Mouse (Mus musculus) stomach, postnatal 0 days (tissue): ENCODE measurements at regions not wholly inside any gene's neighbourhood (a gene's known extent, or its start where the extent isn't known, plus 50 kb on each side); places are given as distances from the start of the nearest gene placed in this dataset.

Experiments
- ATAC-seq: fragments of 200-750 bp; cut with Nextera tagmentation; 2 replicates; pipeline ENCODE4 v1.8.0; 2017; ENCODE audit not compliant: low FRiP score, low TSS enrichment
- DNase-seq: peaks from one replicate; pipeline ENCODE4 v3.0.0-alpha.2; 2016; ENCODE audit warnings: low spot score
- H3K27ac ChIP-seq: fragments of 300-500 bp; sonication (generic); replicated peaks from 2 replicates; pipeline ENCODE4 v1.5.1; 2014; ENCODE audit warnings: mild to moderate bottlenecking, control low read depth
- H3K27me3 ChIP-seq: fragments of 300-500 bp; sonication (generic); 2 replicates; pipeline ENCODE4 v1.6.1; 2014; ENCODE audit warnings: low read length; ENCODE audit not compliant: control insufficient read depth, insufficient read depth
- H3K36me3 ChIP-seq: fragments of 300-500 bp; sonication (generic); 2 replicates; pipeline ENCODE4 v1.6.1; 2014; ENCODE audit warnings: low read length, mixed read lengths; ENCODE audit not compliant: control insufficient read depth, insufficient read depth
- H3K4me1 ChIP-seq: fragments of 300-500 bp; sonication (generic); replicated peaks from 2 replicates; pipeline ENCODE4 v1.6.1; 2014; ENCODE audit warnings: antibody characterized with exemption; ENCODE audit not compliant: control insufficient read depth, insufficient read depth
- H3K4me2 ChIP-seq: fragments of 300-500 bp; sonication (generic); replicated peaks from 2 replicates; pipeline ENCODE4 v1.6.1; 2014; ENCODE audit warnings: low read depth, mild to moderate bottlenecking, control low read depth, moderate library complexity
- H3K4me3 ChIP-seq: fragments of 300-500 bp; sonication (generic); 2 replicates; pipeline ENCODE4 v1.5.1; 2014; ENCODE audit warnings: low read depth, low read length, control low read depth
- H3K9ac ChIP-seq: fragments of 300-500 bp; sonication (generic); 2 replicates; pipeline ENCODE4 v1.6.1; 2014; ENCODE audit warnings: mild to moderate bottlenecking, low read length, control low read depth, mixed read lengths
- H3K9me3 ChIP-seq: fragments of 300-500 bp; sonication (generic); 2 replicates; pipeline ENCODE4 v1.6.1; 2016; ENCODE audit warnings: low read length; ENCODE audit not compliant: control insufficient read depth
- CTCF ChIP-seq: IDR thresholded peaks from 2 replicates; pipeline ENCODE4 v1.5.1; 2016; ENCODE audit warnings: antibody characterized with exemption, low read depth, mild to moderate bottlenecking, moderate library complexity
- EP300 ChIP-seq: optimal IDR thresholded peaks from 2 replicates; pipeline ENCODE3; 2016; ENCODE audit warnings: antibody characterized with exemption
- WGBS: fragments of 180-500 bp; shearing (Covaris S2); extraction: QIAGEN DNeasy Blood & Tissue Kit; methylation state at CpG from one replicate; pipeline ENCODE4 v1.1.7; 2014; 5-methylcytosine and 5-hydroxymethylcytosine counted together

DNA sequence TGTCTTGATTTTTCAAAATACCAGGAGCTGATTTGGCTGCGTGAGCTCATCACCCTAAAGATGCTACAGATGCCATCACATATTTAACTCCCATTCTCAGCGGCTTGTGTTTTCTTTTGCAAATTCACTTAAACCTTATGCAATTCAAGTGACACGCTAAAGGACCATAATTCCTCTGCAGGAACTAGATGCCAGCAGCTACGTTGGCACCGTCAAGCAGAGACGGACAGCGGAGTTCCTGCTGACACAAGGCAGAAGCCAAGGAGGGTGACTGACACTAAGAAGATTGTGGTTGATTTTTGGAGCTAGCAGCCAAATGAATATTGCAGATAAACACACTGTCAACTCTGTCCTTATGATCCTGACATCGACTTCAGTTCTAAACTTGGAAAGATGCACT is 547.7 kb upstream of the Adam24 start:
- no peak overlapping the region for H3K4me3 ChIP-seq
- H3K9me3 ChIP-seq = no peaks in the 10 kb centered on the region
- no peaks in the 10 kb centered on the region for H3K4me1 ChIP-seq
- no peak overlapping the region for H3K4me2 ChIP-seq
- no peaks in the 10 kb centered on the region for H3K36me3 ChIP-seq
- no peak overlapping the region for H3K9ac ChIP-seq
- H3K27ac ChIP-seq = no peak overlapping the region
- WGBS = 85% methylated on average over 8 of the region's 8 CpGs
- TF ChIP-seq EP300 (no peak), CTCF (no peak)
- no peaks in the 10 kb centered on the region for H3K27me3 ChIP-seq
- ATAC-seq (no peak), DNase-seq (no peak)

DNA sequence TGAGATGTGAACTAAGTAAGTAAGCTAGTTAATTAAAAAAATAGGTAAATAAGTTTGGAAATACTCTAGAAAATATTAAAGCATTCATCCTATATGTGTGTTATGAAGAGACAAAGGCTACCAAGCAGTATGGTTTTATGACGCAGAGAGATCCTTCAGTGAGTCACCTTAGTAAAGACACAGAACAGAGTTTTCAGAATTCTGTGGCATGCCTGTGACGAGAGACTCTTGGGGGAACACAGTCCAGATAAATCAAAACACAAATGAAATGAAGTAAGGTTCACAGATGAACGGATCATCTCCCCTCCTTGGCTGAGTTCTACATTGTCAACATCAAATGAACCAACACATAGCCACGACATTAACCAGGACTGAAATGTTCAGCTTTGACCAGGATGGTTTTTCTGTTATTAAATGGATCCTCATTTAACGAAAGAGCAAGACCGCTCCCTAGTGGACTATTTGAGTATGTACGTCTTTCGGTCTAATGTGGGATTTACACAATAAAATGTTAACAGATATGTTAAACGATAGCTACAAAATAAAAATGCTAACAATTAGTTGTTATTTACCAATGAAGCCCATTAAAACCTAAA is 542.1 kb upstream of the Adam24 start:
- no peak for ATAC-seq
- Histone ChIP-seq H3K4me3 (no peak overlapping the region), H3K36me3 (no peaks in the 10 kb centered on the region), H3K27me3 (no peaks in the 10 kb centered on the region), H3K4me1 (no peaks in the 10 kb centered on the region), H3K9me3 (no peaks in the 10 kb centered on the region), H3K27ac (no peak overlapping the region), H3K9ac (no peak overlapping the region), H3K4me2 (no peak overlapping the region)
- DNase-seq = no peak
- 19% methylated on average over 9 of the region's 9 CpGs for WGBS
- TF ChIP-seq CTCF (peak; percentile 90), EP300 (no peak)

DNA sequence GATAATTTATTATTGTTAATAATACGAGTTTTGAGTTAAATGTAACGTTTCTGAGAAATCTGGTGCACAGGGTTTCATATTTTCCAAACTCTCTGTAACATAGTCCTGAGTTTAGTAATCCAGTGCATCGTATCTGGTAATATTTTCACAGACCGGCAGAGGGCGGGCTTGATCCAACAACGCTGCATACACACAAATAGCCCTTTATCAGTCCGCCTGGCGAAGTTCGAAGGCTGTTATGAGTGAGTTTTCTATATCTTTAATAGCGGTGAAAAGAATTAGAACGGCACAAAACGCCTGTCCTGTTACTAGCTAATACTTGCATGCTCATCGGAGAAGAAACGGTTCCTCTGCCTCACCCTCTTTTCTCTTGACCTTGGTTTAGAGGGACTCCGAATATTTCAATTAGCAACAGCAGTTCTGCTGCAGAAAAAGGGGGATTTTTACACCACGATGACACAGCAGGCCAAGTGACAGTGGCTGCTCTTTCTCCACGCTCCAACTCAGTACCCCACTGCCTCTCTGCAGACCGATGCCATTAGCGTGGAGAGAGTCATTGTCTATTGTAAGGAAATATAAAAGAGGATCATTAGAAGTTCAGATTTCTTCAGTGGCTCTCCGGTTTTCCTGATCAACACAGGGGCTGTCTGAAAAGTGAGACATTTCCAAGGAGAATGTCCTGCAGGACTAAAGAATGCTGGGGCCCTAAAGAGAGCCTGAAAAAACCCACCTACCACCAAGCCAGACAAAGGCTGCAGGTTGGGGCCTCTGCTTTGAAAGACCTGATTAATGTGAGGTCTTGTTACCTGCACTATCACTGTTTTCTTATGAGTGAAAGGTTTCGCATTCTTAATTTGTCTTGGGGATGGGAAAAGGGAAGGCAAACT is 523.7 kb upstream of the Adam24 start:
- no peaks in the 10 kb centered on the region for H3K27me3 ChIP-seq
- 15% methylated on average over 21 of the region's 21 CpGs for whole genome bisulfite sequencing
- H3K4me2 ChIP-seq = peak overlapping the region; percentile 45
- no peak overlapping the region for H3K9ac ChIP-seq
- H3K4me1 ChIP-seq = no peaks in the 10 kb centered on the region
- TF ChIP-seq CTCF = peak; percentile 84
- TF ChIP-seq EP300 = no peak
- ATAC-seq (peak; percentile 45; the same call in 1 of the 2 replicates), DNase-seq (peak; percentile 72)
- peak overlapping the region; percentile 24; the same call in 1 of the 2 replicates for H3K4me3 ChIP-seq
- no peak overlapping the region for H3K27ac ChIP-seq
- H3K9me3 ChIP-seq = no peaks in the 10 kb centered on the region
- no peaks in the 10 kb centered on the region for H3K36me3 ChIP-seq

DNA sequence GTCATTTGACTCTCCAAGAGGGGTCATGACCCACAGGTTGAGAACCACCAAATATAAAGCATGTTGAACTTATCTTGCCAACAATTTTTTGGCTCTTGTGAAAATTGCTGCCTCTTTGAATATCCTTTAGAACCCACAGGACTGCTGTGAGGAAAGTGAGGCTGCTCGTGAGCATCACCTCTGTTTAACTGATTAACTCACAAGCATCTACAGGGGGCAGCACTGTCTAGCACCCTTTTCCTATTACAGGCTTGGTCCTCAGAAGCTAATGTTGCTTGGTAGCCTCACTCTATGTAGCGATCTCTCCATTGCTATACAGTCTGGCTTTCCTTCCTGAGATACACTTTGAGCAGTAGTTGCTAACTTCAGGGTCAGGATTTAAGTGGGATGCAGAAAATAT is 522.4 kb upstream of the Adam24 start:
- TF ChIP-seq CTCF (peak; percentile 30; the same call in 1 of the 2 replicates), EP300 (no peak)
- Histone ChIP-seq H3K4me2 (no peak overlapping the region), H3K9me3 (no peaks in the 10 kb centered on the region), H3K9ac (no peak overlapping the region), H3K4me3 (no peak overlapping the region), H3K36me3 (no peaks in the 10 kb centered on the region), H3K27me3 (no peaks in the 10 kb centered on the region), H3K4me1 (no peaks in the 10 kb centered on the region), H3K27ac (no peak overlapping the region)
- ATAC-seq (no peak), DNase-seq (no peak)
- 67% methylated on average over 2 of the region's 2 CpGs for WGBS

DNA sequence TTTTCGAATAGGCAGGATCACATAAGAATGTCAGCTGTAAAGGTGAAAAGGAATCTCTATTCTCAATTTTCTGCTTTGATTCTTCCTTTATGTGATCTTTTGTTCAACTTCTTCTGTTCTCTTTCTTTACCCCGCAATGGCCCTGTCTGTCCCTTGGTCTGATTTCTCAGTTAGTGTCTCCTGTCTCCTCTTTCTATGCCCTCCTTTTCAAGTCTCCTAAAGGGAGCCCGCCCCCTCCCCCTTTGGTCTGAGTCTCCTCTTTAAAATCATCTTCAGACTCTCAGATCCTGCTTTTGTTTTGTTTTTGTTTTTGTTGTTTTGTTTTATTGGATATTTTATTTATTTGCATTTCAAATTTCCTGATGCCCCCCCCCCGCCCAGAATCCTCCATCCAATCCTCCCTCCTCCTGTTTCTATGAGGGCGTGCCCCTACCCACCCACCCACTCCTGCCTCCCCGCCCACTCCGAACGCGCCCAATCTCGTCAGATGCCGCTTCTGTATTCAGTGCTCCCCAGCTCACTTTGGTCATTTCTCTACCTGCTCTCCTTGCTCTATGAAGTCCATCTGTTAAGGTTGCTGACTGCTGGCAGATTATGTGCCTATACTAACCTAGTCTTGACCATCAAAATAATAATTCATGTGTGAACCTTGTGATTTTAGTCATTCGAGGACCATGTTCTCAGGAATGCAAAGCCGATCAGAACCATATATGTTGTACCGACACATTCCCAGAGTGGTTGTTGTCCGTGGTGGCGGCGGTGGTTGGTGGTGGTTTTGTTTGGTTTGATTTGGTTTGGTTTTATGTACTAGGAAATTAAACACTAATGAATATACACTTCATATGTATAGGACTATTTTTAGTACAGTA is 487.9 kb upstream of the Adam24 start:
- no peak overlapping the region for H3K4me3 ChIP-seq
- H3K4me1 ChIP-seq = no peaks in the 10 kb centered on the region
- DNase-seq (no peak), ATAC-seq (no peak)
- TF ChIP-seq CTCF = no peak
- no peak for TF ChIP-seq EP300
- H3K4me2 ChIP-seq = no peak overlapping the region; the same call in 1 of the 2 replicates
- no peak overlapping the region for H3K27ac ChIP-seq
- no peak overlapping the region for H3K9ac ChIP-seq
- WGBS = 41% methylated on average over 17 of the region's 17 CpGs
- H3K9me3 ChIP-seq = no peaks in the 10 kb centered on the region
- H3K27me3 ChIP-seq = no peaks in the 10 kb centered on the region
- no peaks in the 10 kb centered on the region for H3K36me3 ChIP-seq
